Mouse (Mus musculus) natural killer cell, adult 2 months (primary cell): ENCODE measurements at regions not wholly inside any gene's neighbourhood (a gene's known extent, or its start where the extent isn't known, plus 50 kb on each side); places are given as distances from the start of the nearest gene placed in this dataset.
"Not testable (repeated sequence)": the region's sequence is repeated elsewhere in the genome, so short reads cannot be mapped to it uniquely, and the experiment has no call there.

Experiments
- DNase-seq, 2 experiments: peaks; one replicate each; pipeline ENCODE4 v3.0.0; 2022; ENCODE audit warnings: low spot score in 2 of 2

DNA sequence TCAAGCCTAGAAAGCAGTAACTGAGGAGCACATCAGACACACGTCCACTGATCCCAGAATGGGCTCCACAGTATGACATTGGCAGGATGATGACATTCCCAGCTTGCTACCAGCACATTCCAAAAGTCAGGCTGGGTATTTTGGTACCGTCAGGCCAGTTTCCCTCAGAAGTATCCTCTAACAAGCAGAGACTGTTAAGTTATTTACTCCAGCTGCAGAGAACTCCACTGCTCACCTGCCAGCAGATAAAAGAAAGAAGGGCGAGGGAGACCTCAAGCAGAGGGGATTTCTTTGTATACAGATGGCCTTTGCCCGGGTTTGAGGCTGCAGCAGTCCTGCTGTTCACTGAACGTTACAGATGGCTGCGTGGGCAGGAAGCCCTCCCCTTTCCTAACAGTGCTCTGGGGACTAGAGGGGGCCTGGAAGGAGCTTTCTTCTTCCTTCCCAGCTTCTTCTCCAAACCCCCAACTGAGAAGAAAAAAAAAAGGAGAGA is 175.2 kb upstream of the Meox2 start:
- DNase-seq: no peak

GRCm38 (mm10) chr12:36943903-36944302 is 164.4 kb upstream of the Meox2 start:
- DNase-seq: no peak

DNA sequence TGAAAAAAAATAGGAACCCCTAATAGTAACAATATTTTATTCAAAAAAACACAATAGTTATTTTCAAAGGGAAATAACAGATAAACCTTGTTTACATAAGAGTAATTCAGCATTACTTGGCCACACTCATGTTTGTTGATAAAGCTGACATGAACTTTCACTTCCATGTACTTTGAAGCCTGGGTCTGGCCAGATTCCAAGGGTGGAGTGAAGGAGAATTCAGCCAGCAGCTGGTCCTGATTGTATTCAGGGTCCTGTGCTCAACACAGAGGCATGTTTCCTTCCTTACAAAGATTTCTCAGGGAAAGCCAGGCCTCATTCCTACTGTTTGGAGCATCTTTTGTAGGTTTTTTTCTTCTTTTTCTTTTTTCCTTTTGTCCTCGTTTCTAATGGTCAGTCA is 162.4 kb upstream of the Meox2 start:
- DNase-seq: no peak

GRCm38 (mm10) chr12:36947902-36948301 is 160.4 kb upstream of the Meox2 start:
- DNase-seq: no peak

DNA sequence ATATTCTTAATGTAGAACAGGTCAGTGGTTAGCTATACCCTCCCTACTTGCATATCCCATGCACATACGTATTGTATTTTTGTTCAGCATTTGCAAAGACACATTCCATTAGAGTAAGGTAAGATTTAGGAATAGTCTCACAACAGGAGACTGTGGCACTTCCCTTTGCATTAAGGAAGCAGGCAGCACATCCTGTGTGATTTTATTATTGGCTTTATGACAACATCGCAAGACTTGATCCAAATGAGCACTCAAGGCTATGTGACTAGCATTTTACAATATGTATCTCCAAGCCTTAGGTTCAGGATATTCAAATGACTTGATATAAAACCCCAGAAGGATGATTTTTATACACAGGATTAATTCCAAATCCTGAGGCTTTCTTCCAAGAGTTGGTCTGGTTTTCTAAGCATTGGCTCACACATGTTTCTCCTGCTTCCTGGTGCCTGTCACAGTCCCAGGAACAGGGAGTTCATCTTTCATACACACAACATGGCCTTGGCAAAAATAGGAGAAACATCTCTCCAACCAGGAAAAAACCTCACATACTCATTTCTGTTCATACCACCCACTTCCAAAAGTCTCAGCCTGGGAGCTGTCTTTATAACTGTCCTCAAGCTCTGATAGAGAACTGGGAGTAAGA is 159.1 kb upstream of the Meox2 start:
- no peak for DNase-seq

DNA sequence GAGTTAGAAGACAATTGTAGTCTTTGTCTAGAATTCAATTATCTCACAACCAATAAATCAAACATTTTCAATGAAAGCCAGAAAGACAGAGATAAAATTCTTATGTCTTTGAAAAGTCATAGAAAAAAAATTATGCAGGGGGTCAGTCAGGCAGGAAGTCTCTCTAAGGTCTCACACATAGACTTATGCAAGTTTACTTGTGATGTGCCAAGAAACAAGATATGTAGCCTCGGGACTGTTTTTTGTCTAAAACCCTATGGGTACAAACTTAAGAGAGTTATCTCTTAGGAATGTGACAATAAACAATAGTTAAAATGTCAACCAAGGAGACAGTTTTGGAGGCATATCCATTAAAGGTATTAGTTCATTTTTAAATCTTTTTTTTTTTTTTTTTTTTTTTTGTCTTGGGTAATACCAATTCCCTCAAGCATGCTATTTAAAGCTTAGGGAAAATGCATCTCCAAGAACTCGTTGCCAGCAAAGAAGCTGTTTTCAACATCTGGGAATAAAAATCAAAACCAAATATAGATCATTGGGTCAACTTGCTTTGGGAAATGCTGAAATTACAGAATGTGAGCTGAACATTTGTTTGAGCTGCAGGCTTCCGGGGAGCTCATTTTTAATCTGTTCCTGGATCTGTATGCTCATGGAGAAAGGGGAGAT is 133.8 kb upstream of the Meox2 start:
- DNase-seq: no peak

GRCm38 (mm10) chr12:36977141-36977540 is 131.2 kb upstream of the Meox2 start:
- DNase-seq: no peak

DNA sequence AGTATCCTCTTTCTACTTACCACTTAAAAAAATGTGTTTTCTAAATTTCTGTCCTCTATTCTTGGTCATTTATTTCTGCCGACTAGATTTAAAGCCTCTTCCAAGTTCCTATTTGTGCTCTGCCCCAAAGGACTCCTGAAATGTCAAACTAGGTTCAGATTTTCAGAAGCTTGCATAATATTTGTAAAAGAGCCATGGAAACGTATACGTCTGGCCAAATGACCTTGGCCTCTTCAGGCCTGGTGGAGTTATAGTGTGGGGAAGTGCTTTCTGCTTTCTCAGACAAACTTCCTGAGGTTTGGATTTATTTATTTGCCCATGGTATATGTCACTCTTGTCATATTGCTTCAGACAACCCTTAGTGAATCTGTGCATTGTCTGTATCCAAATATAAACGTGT is 117.2 kb upstream of the Meox2 start:
- DNase-seq: no peak

DNA sequence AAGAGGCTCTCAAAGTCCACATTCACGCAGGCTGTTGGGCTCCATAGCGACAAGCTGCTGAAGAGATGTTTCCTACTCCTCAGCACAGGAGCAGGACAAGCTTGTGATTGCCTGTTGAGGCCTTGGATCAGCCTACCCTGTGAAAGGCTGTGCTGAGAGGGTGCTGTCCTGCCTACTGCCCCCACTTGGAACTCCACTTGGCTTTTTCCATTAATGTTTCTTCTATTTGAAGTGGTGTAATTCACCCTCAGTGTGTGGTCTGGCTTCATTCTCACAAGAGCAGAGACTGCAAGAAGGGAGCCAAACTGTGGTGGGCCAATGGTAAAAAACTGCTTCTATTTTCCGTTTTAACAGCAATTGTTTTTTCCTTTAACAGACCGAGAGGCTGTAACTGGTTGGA is 116.4 kb upstream of the Meox2 start:
- DNase-seq: no peak

- DNase-seq: no peak
These were observed 106.9 kb upstream of the Meox2 start for GRCm38 (mm10) chr12:37001401-37001800.

- DNase-seq: no peak
These were observed 103.1 kb upstream of the Meox2 start for GRCm38 (mm10) chr12:37005262-37005661.

GRCm38 (mm10) chr12:37010306-37010705 is 98.0 kb upstream of the Meox2 start:
- DNase-seq: no peak

- DNase-seq: no peak
These were observed 93.9 kb upstream of the Meox2 start for GRCm38 (mm10) chr12:37014401-37014800.

DNA sequence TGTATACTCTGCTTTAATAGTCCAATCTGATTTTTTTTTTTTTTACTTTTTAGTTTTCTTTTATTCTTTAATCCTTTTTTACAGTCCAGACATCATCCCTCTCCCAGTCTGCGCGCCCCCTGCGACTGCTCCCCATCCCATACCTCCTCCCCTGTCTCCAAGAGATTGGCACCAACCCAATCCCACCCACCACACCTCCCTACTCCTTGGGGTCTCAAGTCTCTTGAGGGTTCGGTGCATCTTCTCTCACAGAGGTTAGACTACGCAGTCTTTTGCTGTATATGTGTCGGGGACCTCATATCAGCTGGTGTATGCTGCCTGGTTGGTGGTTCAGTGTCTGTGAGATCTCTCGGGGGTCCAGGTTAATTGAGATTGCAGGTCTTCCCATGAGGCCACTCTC is 93.4 kb upstream of the Meox2 start:
- DNase-seq: not testable (repeated sequence)

GRCm38 (mm10) chr12:37015474-37016248 is 92.7 kb upstream of the Meox2 start:
- DNase-seq: no peak

DNA sequence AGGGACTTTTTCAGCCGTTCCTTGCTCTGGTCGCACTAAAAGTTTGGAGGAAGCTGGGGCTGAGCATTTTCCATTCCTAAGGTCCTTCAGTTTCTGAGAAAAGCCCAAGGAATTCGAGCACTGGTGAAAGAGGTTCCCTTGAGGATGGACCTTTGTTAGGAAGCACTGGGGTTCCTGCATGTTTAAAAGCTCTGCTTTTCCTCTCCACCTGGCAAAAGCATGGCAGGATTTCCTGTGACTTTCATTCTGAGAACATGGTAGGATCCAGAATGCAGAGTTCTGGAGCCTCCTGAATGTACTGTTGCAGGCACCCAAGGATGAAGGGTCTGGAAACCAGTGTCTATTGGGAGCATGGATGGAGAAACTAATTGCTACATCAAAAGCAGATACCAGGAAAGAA is 61.1 kb upstream of the Meox2 start:
- DNase-seq: no peak

- DNase-seq: no peak
These were observed 57.7 kb upstream of the Meox2 start for GRCm38 (mm10) chr12:37050596-37050995.

GRCm38 (mm10) chr12:37057411-37057810 is 50.9 kb upstream of the Meox2 start:
- DNase-seq: no peak
